Mouse (Mus musculus): ENCODE measurements around the gene Xxylt1. TPM values are rescaled to one million over a fixed set of nuclear protein-coding genes. Genes with fewer than 3 reads are reported as not detected.

The Xxylt1 gene
- polyA plus RNA-seq, 1 experiment: 22.4 TPM

- peak in 1 of 2 experiments; percentile 51 for DNase-seq
- H3K4me3 ChIP-seq (replicated peaks; ENCODE audit: insufficient read depth, low read depth, low read length): no peak overlapping the region
- H3K27me3 ChIP-seq (ENCODE audit: control insufficient read depth, insufficient read depth, low read length): no peaks in the 10 kb centered on the region
- no peak for TF ChIP-seq CTCF (IDR thresholded peaks at IDR 0.05; ENCODE audit: borderline replicate concordance, insufficient read depth, low read depth, low read length)
- 26% methylated on average over 3 of the region's 3 CpGs for WGBS
- H3K27ac ChIP-seq (ENCODE audit: insufficient read depth, low read length): no peak overlapping the region
- H3K4me1 ChIP-seq (ENCODE audit: control insufficient read depth, insufficient read depth, low read length): peaks cover 17% of the 10 kb centered on the region
Measured at GRCm38 (mm10) chr16:31019514-31019913, 61.7 kb downstream of the Xxylt1 start.

DNA sequence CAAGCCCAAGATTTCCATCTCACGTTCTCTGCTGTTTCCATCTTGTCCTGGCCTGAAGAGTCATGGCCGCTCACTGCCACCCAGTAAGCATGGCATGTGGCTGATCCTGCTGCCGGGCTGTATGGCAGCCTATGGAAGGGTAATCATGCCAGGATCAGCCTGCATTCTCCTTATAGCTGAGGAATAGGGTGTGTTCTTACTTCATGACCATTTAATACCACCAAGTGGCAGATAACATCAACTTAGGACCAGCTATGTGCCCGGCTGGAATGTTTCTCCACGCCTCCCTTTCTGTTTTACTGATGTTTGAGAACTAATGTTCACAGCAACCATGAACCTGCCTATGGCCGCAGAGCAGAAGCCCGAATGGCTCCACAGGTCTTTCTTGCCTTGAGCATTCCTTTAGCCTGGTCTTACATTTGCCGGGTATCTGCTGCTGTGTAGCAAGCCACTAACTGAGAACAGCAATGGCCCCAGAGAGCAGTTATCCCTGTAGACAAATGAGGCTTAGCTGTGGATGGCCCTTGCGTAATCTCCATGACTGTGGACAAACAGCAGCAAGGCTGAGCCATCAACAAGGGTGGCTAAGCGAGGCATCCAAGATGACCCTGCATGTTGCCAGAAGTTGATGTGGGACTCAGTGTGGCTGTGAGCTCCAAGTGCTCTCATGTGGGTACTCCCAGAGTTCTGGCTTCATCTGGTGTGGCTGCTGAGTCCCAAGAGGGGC is 63.4 kb downstream of the Xxylt1 start:
- TF ChIP-seq POLR2A (IDR thresholded peaks at IDR 0.05; ENCODE audit: borderline replicate concordance, insufficient read depth, low read length) (no peak), CTCF (IDR thresholded peaks at IDR 0.05; ENCODE audit: borderline replicate concordance, insufficient read depth, low read depth, low read length) (no peak)
- Histone ChIP-seq H3K27me3 (ENCODE audit: control insufficient read depth, insufficient read depth, low read length) (no peaks in the 10 kb centered on the region), H3K4me1 (ENCODE audit: control insufficient read depth, insufficient read depth, low read length) (peaks cover 17% of the 10 kb centered on the region), H3K4me3 (replicated peaks; ENCODE audit: insufficient read depth, low read depth, low read length) (no peak overlapping the region), H3K27ac (ENCODE audit: insufficient read depth, low read length) (no peak overlapping the region)
- WGBS: 95% methylated on average over 10 of the region's 10 CpGs
- no peak for DNase-seq

- Histone ChIP-seq H3K4me3 (replicated peaks; ENCODE audit: insufficient read depth, low read depth, low read length) (no peak overlapping the region), H3K27ac (ENCODE audit: insufficient read depth, low read length) (no peak overlapping the region), H3K27me3 (ENCODE audit: control insufficient read depth, insufficient read depth, low read length) (no peaks in the 10 kb centered on the region), H3K4me1 (ENCODE audit: control insufficient read depth, insufficient read depth, low read length) (peaks cover 17% of the 10 kb centered on the region)
- DNase-seq: no peak
- no peak for TF ChIP-seq POLR2A (IDR thresholded peaks at IDR 0.05; ENCODE audit: borderline replicate concordance, insufficient read depth, low read length)
- TF ChIP-seq CTCF (IDR thresholded peaks at IDR 0.05; ENCODE audit: borderline replicate concordance, insufficient read depth, low read depth, low read length): no peak
- WGBS: 95% methylated on average over 2 of the region's 2 CpGs
Measured at GRCm38 (mm10) chr16:31016669-31017068, 64.6 kb downstream of the Xxylt1 start.

DNA sequence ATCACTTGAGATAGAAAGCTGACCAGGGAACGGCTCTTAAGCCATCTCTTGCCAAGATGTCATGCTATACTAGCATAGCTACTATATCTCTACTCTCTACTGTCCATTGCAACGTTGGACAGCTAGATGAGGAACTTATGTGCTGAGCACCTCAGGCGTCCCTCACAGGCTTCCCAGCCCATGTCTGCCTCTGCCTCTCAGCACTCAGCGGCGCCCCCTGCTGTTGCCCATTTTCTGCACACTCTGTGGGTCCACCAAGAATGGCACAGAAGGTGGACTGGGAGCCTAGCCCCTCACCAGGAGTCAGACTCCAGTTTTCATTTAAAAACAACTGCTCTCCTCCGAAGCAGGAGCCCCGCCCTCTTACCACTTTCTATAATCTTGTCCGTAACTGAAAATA is 65.1 kb downstream of the Xxylt1 start:
- 78% methylated on average over 8 of the region's 8 CpGs for WGBS

GRCm38 (mm10) chr16:31015271-31015670 is 66.0 kb downstream of the Xxylt1 start:
- peaks cover 10% of the 10 kb centered on the region for H3K4me1 ChIP-seq (ENCODE audit: control insufficient read depth, insufficient read depth, low read length)
- H3K27ac ChIP-seq (ENCODE audit: insufficient read depth, low read length): no peak overlapping the region
- no peak for TF ChIP-seq CTCF (IDR thresholded peaks at IDR 0.05; ENCODE audit: borderline replicate concordance, insufficient read depth, low read depth, low read length)
- no peaks in the 10 kb centered on the region for H3K27me3 ChIP-seq (ENCODE audit: control insufficient read depth, insufficient read depth, low read length)
- no peak for DNase-seq
- 98% methylated on average over 1 of the region's 1 CpGs for WGBS
- H3K4me3 ChIP-seq (replicated peaks; ENCODE audit: insufficient read depth, low read depth, low read length): no peak overlapping the region

More for the DNA sequence above, 65.1 kb downstream of the Xxylt1 start:
- no peak overlapping the region for H3K4me3 ChIP-seq (replicated peaks; ENCODE audit: insufficient read depth, low read depth, low read length)
- no peak for DNase-seq
- no peak overlapping the region for H3K27ac ChIP-seq (ENCODE audit: insufficient read depth, low read length)
- TF ChIP-seq POLR2A (IDR thresholded peaks at IDR 0.05; ENCODE audit: borderline replicate concordance, insufficient read depth, low read length): no peak
- TF ChIP-seq CTCF (IDR thresholded peaks at IDR 0.05; ENCODE audit: borderline replicate concordance, insufficient read depth, low read depth, low read length): peak; percentile 30; the same call in 1 of the 2 replicates
- H3K27me3 ChIP-seq (ENCODE audit: control insufficient read depth, insufficient read depth, low read length): no peaks in the 10 kb centered on the region
- peaks cover 16% of the 10 kb centered on the region for H3K4me1 ChIP-seq (ENCODE audit: control insufficient read depth, insufficient read depth, low read length)

GRCm38 (mm10) chr16:31012236-31012635 is 69.0 kb downstream of the Xxylt1 start:
- no peak overlapping the region for H3K27ac ChIP-seq (ENCODE audit: insufficient read depth, low read length)
- no peaks in the 10 kb centered on the region for H3K27me3 ChIP-seq (ENCODE audit: control insufficient read depth, insufficient read depth, low read length)
- whole genome bisulfite sequencing: 88% methylated on average over 10 of the region's 10 CpGs
- TF ChIP-seq POLR2A (IDR thresholded peaks at IDR 0.05; ENCODE audit: borderline replicate concordance, insufficient read depth, low read length) (no peak), CTCF (IDR thresholded peaks at IDR 0.05; ENCODE audit: borderline replicate concordance, insufficient read depth, low read depth, low read length) (no peak)
- H3K4me3 ChIP-seq (replicated peaks; ENCODE audit: insufficient read depth, low read depth, low read length): no peak overlapping the region
- peaks cover 8% of the 10 kb centered on the region for H3K4me1 ChIP-seq (ENCODE audit: control insufficient read depth, insufficient read depth, low read length)
- no peak for DNase-seq

GRCm38 (mm10) chr16:31010443-31010842 is 70.8 kb downstream of the Xxylt1 start:
- WGBS: 87% methylated on average over 5 of the region's 5 CpGs
- TF ChIP-seq CTCF (IDR thresholded peaks at IDR 0.05; ENCODE audit: borderline replicate concordance, insufficient read depth, low read depth, low read length): no peak
- Histone ChIP-seq H3K4me3 (replicated peaks; ENCODE audit: insufficient read depth, low read depth, low read length) (no peak overlapping the region), H3K27ac (ENCODE audit: insufficient read depth, low read length) (no peak overlapping the region), H3K4me1 (ENCODE audit: control insufficient read depth, insufficient read depth, low read length) (peaks cover 10% of the 10 kb centered on the region), H3K27me3 (ENCODE audit: control insufficient read depth, insufficient read depth, low read length) (no peaks in the 10 kb centered on the region)
- DNase-seq: no peak

- Histone ChIP-seq H3K27me3 (ENCODE audit: control insufficient read depth, insufficient read depth, low read length) (no peaks in the 10 kb centered on the region), H3K4me1 (ENCODE audit: control insufficient read depth, insufficient read depth, low read length) (peaks cover 16% of the 10 kb centered on the region), H3K27ac (ENCODE audit: insufficient read depth, low read length) (no peak overlapping the region), H3K4me3 (replicated peaks; ENCODE audit: insufficient read depth, low read depth, low read length) (no peak overlapping the region)
- 73% methylated on average over 7 of the region's 7 CpGs for WGBS
- no peak for TF ChIP-seq POLR2A (IDR thresholded peaks at IDR 0.05; ENCODE audit: borderline replicate concordance, insufficient read depth, low read length)
- TF ChIP-seq CTCF (IDR thresholded peaks at IDR 0.05; ENCODE audit: borderline replicate concordance, insufficient read depth, low read depth, low read length): no peak
- DNase-seq: no peak
Measured at GRCm38 (mm10) chr16:31008326-31008725, 72.9 kb downstream of the Xxylt1 start.
